Mouse (Mus musculus) T-cell, adult 66 days (primary cell): ENCODE measurements around the gene Abcc3. TPM values are rescaled to one million over a fixed set of nuclear protein-coding genes. Genes with fewer than 3 reads are reported as not detected.

Source experiments
- total RNA-seq, 2 experiments: library from RNA; stranded (reverse); gene quantifications; 3 replicates in 1 of 2; 4 replicates in 1 of 2; pipeline ENCODE4 v1.2.4; 2023

The Abcc3 gene
- total RNA-seq, result 1 to 10 TPM; 5.0 to 5.1 TPM

GRCm38 (mm10) chr11:94392672-94393109 lies at the start of gene Abcc3:
Abcc3 (minus strand) TSS chr11:94392997.

GRCm38 (mm10) chr11:94327693-94328643 lies 64.8 kb downstream of the Abcc3 start, which contains the start of gene Ankrd40:
Ankrd40 (plus strand) TSS chr11:94328001.

GRCm38 (mm10) chr11:94321931-94322400 lies 70.8 kb downstream of the Abcc3 start, which contains the start of gene Luc7l3:
Luc7l3 (minus strand) TSS chr11:94321988.

Other genes with a start within 250 kb of the Abcc3 start
- 10 to 100 TPM; 66.7 to 70.6 TPM for gene Tob1, start 181.5 kb downstream of the Abcc3 start, total RNA-seq
- gene Wfikkn2, start 147.0 kb downstream of the Abcc3 start, total RNA-seq, result 1 to 10 TPM; 1.0 to 1.8 TPM
- not detected for gene Gm21885, start 111.1 kb downstream of the Abcc3 start, total RNA-seq
- 100 to 1,000 TPM; 106 to 115 TPM for gene Luc7l3, start 71.0 kb downstream of the Abcc3 start, total RNA-seq
- 10 to 100 TPM; 38.0 to 49.6 TPM for gene Ankrd40, start 65.0 kb downstream of the Abcc3 start, total RNA-seq
- gene Cacna1g, start 81.2 kb upstream of the Abcc3 start, total RNA-seq, result not detected
- gene Spata20, start 93.2 kb upstream of the Abcc3 start, total RNA-seq, result not detected
- under 1 TPM in 1 of 2 experiments, not detected in 1; 0.15 TPM for gene Epn3, start 107.0 kb upstream of the Abcc3 start, total RNA-seq
- gene Mycbpap, start 128.7 kb upstream of the Abcc3 start, total RNA-seq, result not detected
- 1 to 10 TPM; 5.5 to 7.2 TPM for gene Rsad1, start 156.3 kb upstream of the Abcc3 start, total RNA-seq
- gene Chad, start 172.1 kb upstream of the Abcc3 start, total RNA-seq, result not detected
- 10 to 100 TPM; 18.8 to 19.5 TPM for gene Acsf2, start 208.9 kb upstream of the Abcc3 start, total RNA-seq
- 10 to 100 TPM; 63.3 to 68.5 TPM for gene Lrrc59, start 236.8 kb upstream of the Abcc3 start, total RNA-seq